Mouse (Mus musculus) thymus, postnatal 25 days (tissue): ENCODE results near the gene Tns3.
A peak's percentile ranks its signal among the peaks of the same experiment; 100 is the strongest.

ENCODE experiments used
- DNase-seq: peaks from one replicate; pipeline ENCODE4 v3.0.0; 2022

Tns3 gene

GRCm38 (mm10) chr11:8664393-8664743, at the start of gene Tns3:
Tns3 (minus strand) TSS chr11:8664535.
- peak; percentile 59 for DNase-seq

- DNase-seq: no peak
These were observed 42.1 kb upstream of the Tns3 start for GRCm38 (mm10) chr11:8706246-8707041.

GRCm38 (mm10) chr11:8705156-8705555, 40.8 kb upstream of the Tns3 start:
- no peak for DNase-seq

GRCm38 (mm10) chr11:8703876-8704275, 39.5 kb upstream of the Tns3 start:
- no peak for DNase-seq

GRCm38 (mm10) chr11:8702532-8702886, 38.2 kb upstream of the Tns3 start:
- DNase-seq: no peak

GRCm38 (mm10) chr11:8701845-8702531, 37.7 kb upstream of the Tns3 start:
- DNase-seq: no peak

GRCm38 (mm10) chr11:8701400-8701799, 37.1 kb upstream of the Tns3 start:
- no peak for DNase-seq

GRCm38 (mm10) chr11:8700641-8701221, 36.4 kb upstream of the Tns3 start:
- peak; percentile 74 for DNase-seq

GRCm38 (mm10) chr11:8699777-8700176, 35.4 kb upstream of the Tns3 start:
- no peak for DNase-seq

- no peak for DNase-seq
These were observed 33.3 kb upstream of the Tns3 start for GRCm38 (mm10) chr11:8697670-8698069.

GRCm38 (mm10) chr11:8694096-8694495, 29.8 kb upstream of the Tns3 start:
- no peak for DNase-seq

GRCm38 (mm10) chr11:8692536-8693471, 28.5 kb upstream of the Tns3 start:
- DNase-seq: no peak

GRCm38 (mm10) chr11:8692162-8692535, 27.8 kb upstream of the Tns3 start:
- no peak for DNase-seq

- DNase-seq: no peak
These were observed 27.3 kb upstream of the Tns3 start for GRCm38 (mm10) chr11:8691605-8692004.

GRCm38 (mm10) chr11:8690633-8691032, 26.3 kb upstream of the Tns3 start:
- DNase-seq: no peak

- peak; percentile 40 for DNase-seq
These were observed 25.2 kb upstream of the Tns3 start for GRCm38 (mm10) chr11:8689515-8689914.

GRCm38 (mm10) chr11:8688907-8689306, 24.6 kb upstream of the Tns3 start:
- DNase-seq: no peak

- DNase-seq: no peak
These were observed 22.2 kb upstream of the Tns3 start for GRCm38 (mm10) chr11:8686501-8686900.

GRCm38 (mm10) chr11:8686061-8686460, 21.7 kb upstream of the Tns3 start:
- DNase-seq: no peak

- DNase-seq: no peak
These were observed 20.9 kb upstream of the Tns3 start for GRCm38 (mm10) chr11:8685195-8685594.

- DNase-seq: peak; percentile 65
These were observed 19.9 kb upstream of the Tns3 start for GRCm38 (mm10) chr11:8684262-8684661.

- DNase-seq: no peak
These were observed 17.0 kb upstream of the Tns3 start for GRCm38 (mm10) chr11:8681356-8681755.

GRCm38 (mm10) chr11:8680650-8681049, 16.3 kb upstream of the Tns3 start:
- no peak for DNase-seq
